Mouse (Mus musculus) intestine, postnatal 0 days (tissue): ENCODE data around the gene 4930524B15Rik. TPM values are rescaled to one million over a fixed set of nuclear protein-coding genes. Genes with fewer than 3 reads are reported as not detected.

Source experiments
- ATAC-seq: fragments of 200-750 bp; cut with Nextera tagmentation; 2 replicates; pipeline ENCODE4 v1.8.0; 2017; ENCODE audit warnings: mild to moderate bottlenecking, moderate TSS enrichment, moderate library complexity
- H3K27ac ChIP-seq: fragments of 300-500 bp; sonication (generic); 2 replicates; pipeline ENCODE4 v1.5.1; 2014; ENCODE audit warnings: mild to moderate bottlenecking, low read depth, low read length, moderate library complexity
- H3K27me3 ChIP-seq: fragments of 300-500 bp; sonication (generic); replicated peaks from 2 replicates; pipeline ENCODE4 v1.6.1; 2014; ENCODE audit warnings: low read length, mixed read lengths; ENCODE audit not compliant: control insufficient read depth, insufficient read depth
- H3K36me3 ChIP-seq: fragments of 300-500 bp; sonication (generic); 2 replicates; pipeline ENCODE4 v1.6.1; 2014; ENCODE audit warnings: mild to moderate bottlenecking, moderate library complexity; ENCODE audit not compliant: control insufficient read depth, insufficient read depth
- H3K4me1 ChIP-seq: fragments of 300-500 bp; sonication (generic); replicated peaks from 2 replicates; pipeline ENCODE4 v1.6.1; 2014; ENCODE audit warnings: antibody characterized with exemption, low read length, mixed read lengths; ENCODE audit not compliant: control insufficient read depth, insufficient read depth
- H3K4me2 ChIP-seq: fragments of 300-500 bp; sonication (generic); replicated peaks from 2 replicates; pipeline ENCODE4 v1.6.1; 2014; ENCODE audit warnings: low read depth, mild to moderate bottlenecking, moderate library complexity
- H3K4me3 ChIP-seq: fragments of 300-500 bp; sonication (generic); 2 replicates; pipeline ENCODE4 v1.5.1; 2014; ENCODE audit warnings: low read depth, low read length
- H3K9ac ChIP-seq: fragments of 300-500 bp; sonication (generic); 2 replicates; pipeline ENCODE4 v1.6.1; 2014; ENCODE audit warnings: mild to moderate bottlenecking, low read depth, low read length
- H3K9me3 ChIP-seq: fragments of 300-500 bp; sonication (generic); 2 replicates; pipeline ENCODE4 v1.6.1; 2016; ENCODE audit warnings: mixed run types; ENCODE audit not compliant: control insufficient read depth
- CTCF ChIP-seq: sonication (generic); IDR thresholded peaks from 2 replicates; pipeline ENCODE4 v1.5.1; 2016; ENCODE audit warnings: low read depth, mild to moderate bottlenecking, control low read depth, antibody characterized with exemption, moderate library complexity
- WGBS: fragments of 180-500 bp; shearing (Covaris S2); extraction: QIAGEN DNeasy Blood & Tissue Kit; methylation state at CpG from one replicate; pipeline ENCODE4 v1.1.7; 2014; 5-methylcytosine and 5-hydroxymethylcytosine counted together
- polyA plus RNA-seq: library from polyadenylated mRNA; unstranded; fragments of >200 nt; fragmentation: Nextera tagmentation; extraction: Ambion mirVana; gene quantifications from 2 replicates; pipeline ENCODE4 v1.2.1, GENCODE M21; 2015

Gene 4930524B15Rik
- 0.14 and 0.26 TPM in 2 replicates for polyA plus RNA-seq

DNA sequence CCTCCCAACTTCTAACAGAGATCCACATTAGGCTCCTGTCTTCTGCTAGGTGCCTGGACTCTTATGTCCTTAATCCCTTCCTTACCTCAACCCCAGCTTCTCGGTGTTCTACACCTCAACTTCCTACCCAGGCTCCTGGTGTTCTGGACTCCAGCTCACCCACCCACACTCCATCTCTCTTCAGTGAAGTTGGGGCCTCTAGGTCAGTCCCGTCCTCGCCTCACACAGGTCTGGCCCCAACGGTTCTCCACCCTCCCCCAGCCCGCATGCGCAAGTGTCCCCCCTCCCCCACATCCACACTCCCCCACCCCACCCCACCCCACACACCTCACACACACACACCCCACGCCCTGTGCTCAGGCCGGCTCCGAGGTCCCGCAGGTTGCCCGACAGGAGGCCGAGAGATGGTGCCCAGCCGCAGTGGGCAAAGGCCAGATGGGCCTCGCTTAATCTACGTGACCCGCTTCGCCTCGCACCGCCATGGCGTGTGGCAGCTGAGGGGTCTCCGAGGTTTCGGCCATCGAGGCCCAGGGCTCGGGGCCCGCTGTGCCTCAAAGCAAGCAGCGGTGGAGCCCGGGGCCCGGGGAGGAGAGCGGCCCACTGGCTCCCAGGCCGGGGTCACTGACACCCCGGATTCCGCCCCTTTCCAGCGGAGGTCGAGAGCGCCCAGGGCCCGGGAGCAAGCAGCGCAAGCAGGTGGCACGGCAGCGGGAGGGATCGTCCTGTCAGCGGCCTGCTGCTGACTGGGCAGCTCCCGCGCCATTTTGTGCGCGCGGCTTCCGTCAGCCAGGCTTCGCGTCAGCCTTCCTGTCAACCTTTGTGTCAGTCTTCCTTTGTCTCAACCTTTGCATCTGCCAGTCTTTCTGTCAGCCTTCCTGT is at the start of gene 4930524B15Rik:
Gene 4930524B15Rik, plus strand, starts transcription at position 337 of the 879 bp plus-strand sequence.
- Histone ChIP-seq H3K27me3 (no peaks in the 10 kb centered on the region), H3K4me1 (no peaks in the 10 kb centered on the region), H3K27ac (no peak within 1 kb of the TSS), H3K4me3 (no peak within 1 kb of the TSS), H3K9ac (no peak within 1 kb of the TSS), H3K4me2 (peak within 1 kb of the TSS; percentile 49), H3K9me3 (no peaks in the 10 kb centered on the region), H3K36me3 (no peaks in the 10 kb centered on the region)
- 44% methylated on average over 47 of the region's 49 CpGs for WGBS
- ATAC-seq: 0 out of 2 replicates have a peak, but pooled peaks have one; percentile 28
- no peak for TF ChIP-seq CTCF

- Histone ChIP-seq H3K27ac (no peak overlapping the region), H3K4me3 (no peak overlapping the region), H3K9ac (no peak overlapping the region), H3K27me3 (no peaks in the 10 kb centered on the region), H3K4me1 (no peaks in the 10 kb centered on the region), H3K4me2 (no peak overlapping the region), H3K9me3 (no peaks in the 10 kb centered on the region), H3K36me3 (peaks cover 13% of the 10 kb centered on the region)
- TF ChIP-seq CTCF: no peak
- WGBS: 92% methylated on average over 1 of the region's 1 CpGs
- no peak for ATAC-seq
These were observed 47.6 kb upstream of the 4930524B15Rik start for GRCm38 (mm10) chr11:31917769-31918168.

GRCm38 (mm10) chr11:31930051-31930450 is 35.3 kb upstream of the 4930524B15Rik start:
- H3K4me2 ChIP-seq: no peak overlapping the region
- no peak for ATAC-seq
- no peaks in the 10 kb centered on the region for H3K9me3 ChIP-seq
- no peaks in the 10 kb centered on the region for H3K27me3 ChIP-seq
- H3K4me1 ChIP-seq: no peaks in the 10 kb centered on the region
- H3K9ac ChIP-seq: no peak overlapping the region
- H3K4me3 ChIP-seq: no peak overlapping the region
- WGBS: 93% methylated on average over 10 of the region's 10 CpGs
- H3K27ac ChIP-seq: no peak overlapping the region
- H3K36me3 ChIP-seq: peaks cover 58% of the 10 kb centered on the region
- no peak for TF ChIP-seq CTCF

DNA sequence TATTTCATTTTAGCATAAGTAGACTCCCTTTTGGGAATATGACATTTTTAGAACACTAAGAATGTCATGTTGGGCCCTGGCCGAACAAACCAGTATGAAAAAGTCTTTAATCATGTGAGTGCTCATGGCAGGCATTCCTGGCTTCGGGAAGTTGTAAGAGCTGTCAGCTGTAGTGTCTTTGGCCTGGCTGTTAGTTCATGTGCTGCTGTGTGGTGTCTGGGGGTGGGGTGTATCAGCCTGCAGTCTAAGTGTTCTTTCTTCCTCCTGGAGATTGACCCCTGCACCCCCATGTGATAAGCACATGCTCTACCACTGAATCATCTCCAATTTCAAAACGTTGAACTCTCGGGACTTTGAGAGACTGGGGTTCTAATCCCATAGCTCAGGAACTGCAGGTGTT is 29.7 kb upstream of the 4930524B15Rik start:
- Histone ChIP-seq H3K27ac (no peak overlapping the region), H3K27me3 (no peaks in the 10 kb centered on the region), H3K9me3 (no peaks in the 10 kb centered on the region), H3K4me1 (no peaks in the 10 kb centered on the region), H3K4me3 (no peak overlapping the region), H3K4me2 (no peak overlapping the region), H3K9ac (no peak overlapping the region), H3K36me3 (peaks cover 17% of the 10 kb centered on the region)
- ATAC-seq: 0 out of 2 replicates have a peak, but pooled peaks have one; percentile 42
- no peak for TF ChIP-seq CTCF
- 30% methylated on average over 4 of the region's 4 CpGs for WGBS

- Histone ChIP-seq H3K4me3 (no peak overlapping the region), H3K27ac (no peak overlapping the region), H3K4me2 (no peak overlapping the region), H3K9ac (no peak overlapping the region), H3K9me3 (no peaks in the 10 kb centered on the region), H3K27me3 (no peaks in the 10 kb centered on the region), H3K4me1 (no peaks in the 10 kb centered on the region), H3K36me3 (peaks cover 7% of the 10 kb centered on the region; the same call in 1 of the 2 replicates)
- no peak for TF ChIP-seq CTCF
- no peak for ATAC-seq
- 94% methylated on average over 10 of the region's 10 CpGs for WGBS
These were observed 28.4 kb upstream of the 4930524B15Rik start for GRCm38 (mm10) chr11:31936910-31937525.

DNA sequence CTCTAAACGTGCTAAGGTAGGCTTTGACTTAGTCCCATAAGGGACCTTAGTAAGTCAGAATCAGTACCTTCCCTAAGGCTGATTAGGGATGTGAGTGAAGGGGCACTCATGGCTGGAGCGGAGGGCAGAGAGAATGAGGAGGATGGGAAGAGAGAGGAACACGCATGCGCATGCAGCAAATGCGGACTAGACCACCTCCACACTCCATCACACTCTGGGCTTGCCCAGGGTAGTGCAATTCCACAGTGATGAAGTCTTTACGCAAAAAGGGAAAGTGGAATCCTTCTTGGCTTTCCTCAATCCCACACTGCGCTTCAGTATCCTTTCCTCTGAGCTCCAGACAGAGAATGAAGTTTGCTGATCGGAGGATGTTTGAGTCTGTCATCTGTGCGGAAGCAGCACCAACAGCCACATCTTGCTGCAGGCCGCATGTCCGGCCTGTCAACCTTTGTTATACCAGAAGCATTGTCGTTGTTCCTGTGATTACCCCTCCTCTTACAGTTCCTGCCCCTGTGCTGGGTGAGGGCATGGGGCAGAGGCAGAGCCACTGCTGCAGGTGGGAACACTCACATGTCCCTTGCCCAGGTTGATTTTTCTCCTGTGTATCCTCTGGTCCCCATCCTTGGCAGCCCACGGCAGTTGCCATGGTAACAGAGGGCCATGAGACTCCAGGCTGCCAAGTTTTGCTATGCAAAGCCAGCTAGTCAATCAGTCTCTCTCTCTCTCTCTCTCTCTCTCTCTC is 24.3 kb upstream of the 4930524B15Rik start:
- Histone ChIP-seq H3K9me3 (no peaks in the 10 kb centered on the region), H3K4me3 (no peak overlapping the region), H3K27me3 (no peaks in the 10 kb centered on the region), H3K4me1 (no peaks in the 10 kb centered on the region), H3K4me2 (no peak overlapping the region), H3K9ac (no peak overlapping the region), H3K36me3 (no peaks in the 10 kb centered on the region), H3K27ac (no peak overlapping the region)
- no peak for TF ChIP-seq CTCF
- 78% methylated on average over 13 of the region's 13 CpGs for WGBS
- no peak for ATAC-seq
